Comparison of ENCODE assay signal across 25 mouse cellular contexts in the genomic region with DNA sequence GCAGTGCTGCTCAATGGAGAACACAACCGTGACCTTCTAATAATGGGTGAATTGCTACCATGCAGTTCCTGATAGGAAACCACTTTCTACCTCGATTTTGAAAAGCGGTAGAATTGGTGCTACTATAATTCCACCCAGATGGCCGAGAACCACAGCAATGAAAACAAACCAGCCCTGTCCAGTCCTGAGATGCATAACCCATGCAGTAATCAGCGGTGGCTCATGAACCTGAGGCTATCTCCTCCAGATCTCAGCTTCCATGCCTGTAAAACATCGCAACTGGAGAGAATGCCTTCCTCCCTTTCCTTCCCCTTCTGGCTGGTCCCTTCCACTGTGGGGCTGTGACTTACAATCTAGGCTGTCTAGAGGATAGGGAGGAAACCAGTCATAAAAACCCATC. TPM values are rescaled to one million over a fixed set of nuclear protein-coding genes. Genes with fewer than 3 reads are reported as not detected.
DNase-seq lines count a peak whose midpoint lies in the region; ATAC-seq and TF ChIP-seq lines count a peak whose summit lies in the region.
"Had no signal": no experiment of that assay in that cellular context is flagged by ENCODE, and none has a peak within 500 bp of the region (broad histone marks: within the 10 kb centered on the region; RNA-seq: fewer than 3 reads in every experiment).

No protein-coding gene starts in this region.

- no peak overlapping the region for H3K4me2 ChIP-seq in kidney, embryonic 15.5 days
- H3K4me2 ChIP-seq in liver, embryonic 11.5 days: no peak overlapping the region
- H3K4me2 ChIP-seq in liver, postnatal 0 days (ENCODE audit: low read depth, low read length): no peak overlapping the region
- H3K4me2 ChIP-seq in embryonic facial prominence, embryonic 11.5 days (ENCODE audit: low read depth, low read length): no peak overlapping the region
- H3K4me2 ChIP-seq: embryonic facial prominence, embryonic 15.5 days; forebrain, embryonic 15.5 days; heart, embryonic 12.5 days; hindbrain, embryonic 15.5 days had no signal

- no peaks in the 10 kb centered on the region for H3K9me3 ChIP-seq in kidney, embryonic 15.5 days (replicated peaks)
- no peaks in the 10 kb centered on the region for H3K9me3 ChIP-seq in liver, embryonic 11.5 days (ENCODE audit: control insufficient read depth, low read length)
- no peaks in the 10 kb centered on the region for H3K9me3 ChIP-seq in liver, postnatal 0 days (ENCODE audit: low read length)
- H3K9me3 ChIP-seq in embryonic facial prominence, embryonic 11.5 days (replicated peaks; ENCODE audit: control insufficient read depth, low read length): no peaks in the 10 kb centered on the region
- H3K9me3 ChIP-seq: embryonic facial prominence, embryonic 15.5 days; forebrain, embryonic 15.5 days; heart, embryonic 12.5 days; hindbrain, embryonic 15.5 days had no signal

- WGBS in kidney, embryonic 15.5 days: 40% methylated on average over 6 of the region's 6 CpGs
- WGBS in liver, embryonic 11.5 days: 70% methylated on average over 6 of the region's 6 CpGs
- WGBS in liver, postnatal 0 days (ENCODE audit: insufficient replicate concordance): 64% methylated on average over 6 of the region's 6 CpGs
- 33% methylated on average over 6 of the region's 6 CpGs for WGBS in embryonic facial prominence, embryonic 11.5 days

- TF ChIP-seq CTCF in liver, postnatal 0 days (IDR thresholded peaks at IDR 0.05; ENCODE audit: low read depth): no peak

- H3K4me1 ChIP-seq in kidney, embryonic 15.5 days: peaks cover 34% of the 10 kb centered on the region
- peaks cover 6% of the 10 kb centered on the region; the same call in 1 of the 2 replicates for H3K4me1 ChIP-seq in liver, embryonic 11.5 days (replicated peaks; ENCODE audit: control insufficient read depth, insufficient read depth, low read length)
- peaks cover 18% of the 10 kb centered on the region for H3K4me1 ChIP-seq in liver, postnatal 0 days (ENCODE audit: insufficient read depth)
- H3K4me1 ChIP-seq in embryonic facial prominence, embryonic 11.5 days (ENCODE audit: control insufficient read depth, insufficient read depth, low read length): no peaks in the 10 kb centered on the region
- H3K4me1 ChIP-seq: forebrain, embryonic 15.5 days had no signal

- no peak overlapping the region for H3K9ac ChIP-seq in kidney, embryonic 15.5 days
- H3K9ac ChIP-seq in liver, embryonic 11.5 days (ENCODE audit: low read depth, low read length): no peak overlapping the region
- no peak overlapping the region for H3K9ac ChIP-seq in liver, postnatal 0 days (replicated peaks)
- H3K9ac ChIP-seq in embryonic facial prominence, embryonic 11.5 days (replicated peaks; ENCODE audit: low read length): no peak overlapping the region
- H3K9ac ChIP-seq: embryonic facial prominence, embryonic 15.5 days; forebrain, embryonic 15.5 days; heart, embryonic 12.5 days; hindbrain, embryonic 15.5 days had no signal

- H3K4me3 ChIP-seq in kidney, embryonic 15.5 days (replicated peaks): no peak overlapping the region
- H3K4me3 ChIP-seq in liver, embryonic 11.5 days (ENCODE audit: low read depth, low read length): no peak overlapping the region
- no peak overlapping the region for H3K4me3 ChIP-seq in liver, postnatal 0 days (ENCODE audit: low read depth, low read length)
- H3K4me3 ChIP-seq in embryonic facial prominence, embryonic 11.5 days (ENCODE audit: low read depth, low read length): no peak overlapping the region
- H3K4me3 ChIP-seq: embryonic facial prominence, embryonic 15.5 days; forebrain, embryonic 15.5 days; heart, embryonic 12.5 days; hindbrain, embryonic 15.5 days had no signal

- 0 out of 2 replicates have a peak overlapping the region, but pooled peaks have one; percentile 14 for H3K27ac ChIP-seq in kidney, embryonic 15.5 days
- no peak overlapping the region for H3K27ac ChIP-seq in liver, embryonic 11.5 days (ENCODE audit: low read depth, low read length)
- H3K27ac ChIP-seq in liver, postnatal 0 days (ENCODE audit: low read depth): no peak overlapping the region
- H3K27ac ChIP-seq in embryonic facial prominence, embryonic 11.5 days (replicated peaks; ENCODE audit: low read depth, low read length): no peak overlapping the region
- H3K27ac ChIP-seq: forebrain, embryonic 15.5 days; hindbrain, embryonic 15.5 days had no signal

- DNase-seq in kidney, adult 8-10 months: no peak
- DNase-seq in liver, embryonic 11.5 days (ENCODE audit: low spot score): peak; percentile 27
- no peak for DNase-seq in liver, postnatal 0 days
- peak; percentile 72 for DNase-seq in embryonic facial prominence, embryonic 11.5 days (ENCODE audit: low spot score)
- no peak for DNase-seq in adrenal gland, postnatal 4 days (ENCODE audit: low spot score in 2 of 2)
- DNase-seq in cerebellum, postnatal 10 days: no peak
- DNase-seq: adrenal gland, adult 2 months; adrenal gland, postnatal 36 days; cerebellum, adult 11 months; cerebellum, adult 8-10 months; cerebellum, postnatal 25 days; heart, postnatal 36 days had no signal

- H3K36me3 ChIP-seq in kidney, embryonic 15.5 days: no peaks in the 10 kb centered on the region
- H3K36me3 ChIP-seq in liver, embryonic 11.5 days (ENCODE audit: control insufficient read depth, insufficient read depth, low read length): no peaks in the 10 kb centered on the region
- H3K36me3 ChIP-seq in liver, postnatal 0 days (replicated peaks; ENCODE audit: insufficient read depth, low read length): no peaks in the 10 kb centered on the region
- no peaks in the 10 kb centered on the region for H3K36me3 ChIP-seq in embryonic facial prominence, embryonic 11.5 days (replicated peaks; ENCODE audit: control insufficient read depth, insufficient read depth, low read depth, low read length)
- H3K36me3 ChIP-seq: embryonic facial prominence, embryonic 15.5 days; forebrain, embryonic 15.5 days; heart, embryonic 12.5 days; hindbrain, embryonic 15.5 days had no signal

- no peak for TF ChIP-seq EP300 in liver, postnatal 0 days (IDR thresholded peaks at IDR 0.05; ENCODE audit: low read depth)

- no peaks in the 10 kb centered on the region for H3K27me3 ChIP-seq in kidney, embryonic 15.5 days
- no peaks in the 10 kb centered on the region for H3K27me3 ChIP-seq in liver, embryonic 11.5 days (replicated peaks; ENCODE audit: control insufficient read depth, insufficient read depth, low read length)
- no peaks in the 10 kb centered on the region for H3K27me3 ChIP-seq in liver, postnatal 0 days (ENCODE audit: insufficient read depth, low read length)
- no peaks in the 10 kb centered on the region for H3K27me3 ChIP-seq in embryonic facial prominence, embryonic 11.5 days (ENCODE audit: control insufficient read depth, insufficient read depth, low read length)
- H3K27me3 ChIP-seq: embryonic facial prominence, embryonic 15.5 days; forebrain, embryonic 15.5 days; heart, embryonic 12.5 days; hindbrain, embryonic 15.5 days had no signal

- ATAC-seq in kidney, embryonic 15.5 days (replicated peaks; ENCODE audit: low FRiP score): no peak
- ATAC-seq in liver, embryonic 11.5 days (replicated peaks; ENCODE audit: low FRiP score): no peak
- ATAC-seq in liver, postnatal 0 days: no peak
- ATAC-seq in embryonic facial prominence, embryonic 11.5 days (replicated peaks; ENCODE audit: insufficient number of reproducible peaks, low FRiP score, low TSS enrichment, low read depth): no peak; the same call in 1 of the 2 replicates
- ATAC-seq: forebrain, embryonic 15.5 days had no signal

RNA-seq across cellular contexts. Expression of a gene that starts 46.5 kb away (rescaled TPM):
- 31.1 and 35.0 TPM in 2 replicates for polyA plus RNA-seq in kidney, embryonic 15.5 days (2015; fragmentation: Nextera tagmentation; extraction: Ambion mirVana)
- 8.8 and 10.1 TPM in 2 replicates for polyA plus RNA-seq in liver, embryonic 11.5 days (2014; fragmentation: Nextera tagmentation; extraction: Ambion mirVana)
- 25.9 and 29.0 TPM in 2 replicates for polyA plus RNA-seq in liver, postnatal 0 days (2015; fragmentation: Nextera tagmentation; extraction: Ambion mirVana)
- 12.3 and 12.8 TPM in 2 replicates for polyA plus RNA-seq in embryonic facial prominence, embryonic 11.5 days (2014; fragmentation: Nextera tagmentation; extraction: Ambion mirVana)
- total RNA-seq in adrenal gland, postnatal 4 days (2021): 100 to 1,000 TPM in 1 of 2 experiments, 10 to 100 TPM in 1; 95.8 to 104 TPM

RNA-seq across cellular contexts. Expression of a gene that starts 59.7 kb away (rescaled TPM):
- not detected in 2 replicates for polyA plus RNA-seq in kidney, embryonic 15.5 days (2015; fragmentation: Nextera tagmentation; extraction: Ambion mirVana)
- not detected in 2 replicates for polyA plus RNA-seq in liver, embryonic 11.5 days (2014; fragmentation: Nextera tagmentation; extraction: Ambion mirVana)
- polyA plus RNA-seq in liver, postnatal 0 days (2015; fragmentation: Nextera tagmentation; extraction: Ambion mirVana): not detected in 2 replicates
- not detected in 2 replicates for polyA plus RNA-seq in embryonic facial prominence, embryonic 11.5 days (2014; fragmentation: Nextera tagmentation; extraction: Ambion mirVana)
- total RNA-seq in adrenal gland, postnatal 4 days (2021): under 1 TPM in 1 of 2 experiments, not detected in 1; 0.22 TPM
- total RNA-seq: adrenal gland, adult 2 months; adrenal gland, postnatal 36 days; ES-E14; gastrocnemius, adult 8-10 months; gastrocnemius, postnatal 4 days; heart, adult 8-10 months; heart, postnatal 36 days had no signal
- polyA plus RNA-seq: adrenal gland, adult 2 months; cortical plate, adult 2 months; embryonic facial prominence, embryonic 15.5 days; forebrain, embryonic 11.5 days; forebrain, embryonic 15.5 days; heart, embryonic 12.5 days; heart, embryonic 16.5 days; hindbrain, embryonic 11.5 days; hindbrain, embryonic 15.5 days had no signal

Comparison
In these comparisons a context has a peak if more than half of its experiments do, and no peak if none do; other contexts are left out.
1. DNase-seq: peak in liver, embryonic 11.5 days (single experiment) and embryonic facial prominence, embryonic 11.5 days (single experiment); none in kidney, adult 8-10 months (0 of 2), liver, postnatal 0 days (single experiment), adrenal gland, postnatal 4 days (0 of 2) and cerebellum, postnatal 10 days (0 of 2).